ENCODE assay signal across 20 mouse cellular contexts in the genomic region with DNA sequence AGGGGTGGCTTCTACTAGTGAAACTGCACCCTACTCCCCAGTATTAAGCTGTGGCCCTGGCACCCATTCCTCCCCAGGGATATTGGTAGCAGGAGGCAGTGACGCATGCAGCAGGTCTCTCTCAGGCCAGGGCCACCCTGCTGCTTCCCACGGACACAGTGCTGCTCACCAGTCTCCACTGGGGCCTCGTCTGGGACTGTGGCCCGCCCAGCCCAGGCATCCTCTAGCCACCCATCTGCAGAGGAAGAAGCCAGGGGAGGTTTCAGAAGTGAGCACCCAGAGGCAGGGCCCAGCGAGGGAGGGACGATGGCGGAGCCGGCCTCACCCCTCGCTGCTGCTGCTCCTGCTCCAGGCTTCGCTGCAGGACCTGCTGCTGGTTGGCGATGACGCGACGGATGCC. TPM values are rescaled to one million over a fixed set of nuclear protein-coding genes. Genes with fewer than 3 reads are reported as not detected.
A peak's percentile ranks its signal among the peaks of the same experiment; 100 is the strongest.
DNase-seq lines count a peak whose midpoint lies in the region; ATAC-seq and TF ChIP-seq lines count a peak whose summit lies in the region.
"Had no signal": no experiment of that assay in that cellular context is flagged by ENCODE, and none has a peak within 500 bp of the region (broad histone marks: within the 10 kb centered on the region; RNA-seq: fewer than 3 reads in every experiment).

No protein-coding gene starts in this region.

- TF ChIP-seq POLR2A in cortical plate, adult 2 months (IDR thresholded peaks at IDR 0.05; ENCODE audit: extremely low read depth, insufficient read depth, low read length): 0 out of 2 replicates have a peak, but pooled peaks have one; percentile 2

- H3K27me3 ChIP-seq in forebrain, embryonic 10.5 days (ENCODE audit: poor library complexity, severe bottlenecking): no peaks in the 10 kb centered on the region
- H3K27me3 ChIP-seq in forebrain, embryonic 15.5 days: no peaks in the 10 kb centered on the region
- H3K27me3 ChIP-seq in hindbrain, embryonic 10.5 days (ENCODE audit: insufficient read depth, poor library complexity, severe bottlenecking): no peaks in the 10 kb centered on the region
- no peaks in the 10 kb centered on the region for H3K27me3 ChIP-seq in hindbrain, postnatal 0 days (ENCODE audit: insufficient read depth, low read length)
- H3K27me3 ChIP-seq in limb, embryonic 10.5 days (ENCODE audit: low read depth, poor library complexity, severe bottlenecking): no peaks in the 10 kb centered on the region
- H3K27me3 ChIP-seq: liver, embryonic 15.5 days; neural tube, embryonic 12.5 days had no signal

- no peak overlapping the region for H3K27ac ChIP-seq in forebrain, embryonic 10.5 days
- no peak overlapping the region for H3K27ac ChIP-seq in forebrain, embryonic 15.5 days (replicated peaks)
- H3K27ac ChIP-seq in hindbrain, embryonic 10.5 days: no peak overlapping the region
- no peak overlapping the region for H3K27ac ChIP-seq in hindbrain, postnatal 0 days
- no peak overlapping the region for H3K27ac ChIP-seq in cortical plate, adult 2 months (ENCODE audit: insufficient read depth, low read length)
- H3K27ac ChIP-seq in limb, embryonic 10.5 days: no peak overlapping the region
- H3K27ac ChIP-seq: hindbrain, embryonic 14.5 days; liver, embryonic 15.5 days; macrophage; neural tube, embryonic 12.5 days; stomach, postnatal 0 days had no signal

- WGBS in forebrain, embryonic 10.5 days: 93% methylated on average over 14 of the region's 14 CpGs
- 90% methylated on average over 14 of the region's 14 CpGs for WGBS in forebrain, embryonic 15.5 days
- WGBS in hindbrain, embryonic 10.5 days: 93% methylated on average over 14 of the region's 14 CpGs
- WGBS in hindbrain, postnatal 0 days: 91% methylated on average over 14 of the region's 14 CpGs
- 94% methylated on average over 14 of the region's 14 CpGs for WGBS in limb, embryonic 10.5 days

- ATAC-seq in forebrain, embryonic 15.5 days (replicated peaks): no peak
- ATAC-seq in hindbrain, postnatal 0 days: no peak

- peak overlapping the region; percentile 8; the same call in 1 of the 2 replicates for H3K4me3 ChIP-seq in forebrain, embryonic 10.5 days
- H3K4me3 ChIP-seq in forebrain, embryonic 15.5 days: no peak overlapping the region
- H3K4me3 ChIP-seq in hindbrain, embryonic 10.5 days: peak overlapping the region; percentile 20; the same call in 1 of the 2 replicates
- no peak overlapping the region for H3K4me3 ChIP-seq in hindbrain, postnatal 0 days (ENCODE audit: low read length)
- H3K4me3 ChIP-seq in cortical plate, adult 2 months (ENCODE audit: insufficient read depth, low read length): no peak overlapping the region
- H3K4me3 ChIP-seq in limb, embryonic 10.5 days: 0 out of 2 replicates have a peak overlapping the region, but pooled peaks have one; percentile 6
- H3K4me3 ChIP-seq: liver, embryonic 15.5 days; neural tube, embryonic 12.5 days had no signal

- H3K9me3 ChIP-seq in forebrain, embryonic 10.5 days: no peaks in the 10 kb centered on the region
- H3K9me3 ChIP-seq in forebrain, embryonic 15.5 days: no peaks in the 10 kb centered on the region
- H3K9me3 ChIP-seq in hindbrain, embryonic 10.5 days: no peaks in the 10 kb centered on the region
- no peaks in the 10 kb centered on the region for H3K9me3 ChIP-seq in hindbrain, postnatal 0 days (ENCODE audit: low read length)
- H3K9me3 ChIP-seq in limb, embryonic 10.5 days (replicated peaks): no peaks in the 10 kb centered on the region
- H3K9me3 ChIP-seq: liver, embryonic 15.5 days; neural tube, embryonic 12.5 days had no signal

- DNase-seq in forebrain, embryonic 10.5 days (ENCODE audit: extremely low spot score, low spot score): no peak
- no peak for DNase-seq in hindbrain, embryonic 10.5 days (ENCODE audit: low spot score)
- DNase-seq in hindbrain, postnatal 0 days (ENCODE audit: low spot score): no peak
- no peak for DNase-seq in limb, embryonic 10.5 days (ENCODE audit: low spot score)
- no peak for DNase-seq in kidney, adult 9 months
- DNase-seq: cerebellum, adult 11 months; cerebellum, postnatal 36 days; heart, postnatal 10 days; kidney, adult 2 months; kidney, postnatal 10 days; right cerebral cortex, postnatal 14 days; thymus, adult 2 months had no signal

- peaks cover 61% of the 10 kb centered on the region for H3K4me1 ChIP-seq in forebrain, embryonic 10.5 days
- peaks cover 56% of the 10 kb centered on the region for H3K4me1 ChIP-seq in forebrain, embryonic 15.5 days
- H3K4me1 ChIP-seq in hindbrain, embryonic 10.5 days (replicated peaks): peaks cover 63% of the 10 kb centered on the region
- peaks cover 27% of the 10 kb centered on the region for H3K4me1 ChIP-seq in hindbrain, postnatal 0 days (ENCODE audit: insufficient read depth, low read length)
- peaks cover 5% of the 10 kb centered on the region for H3K4me1 ChIP-seq in cortical plate, adult 2 months (ENCODE audit: control insufficient read depth, insufficient read depth, low read length)
- H3K4me1 ChIP-seq in limb, embryonic 10.5 days: peaks cover 45% of the 10 kb centered on the region

- peaks cover 91% of the 10 kb centered on the region for H3K36me3 ChIP-seq in forebrain, embryonic 10.5 days (replicated peaks)
- peaks cover 44% of the 10 kb centered on the region for H3K36me3 ChIP-seq in forebrain, embryonic 15.5 days
- H3K36me3 ChIP-seq in hindbrain, embryonic 10.5 days: peaks cover 90% of the 10 kb centered on the region
- H3K36me3 ChIP-seq in hindbrain, postnatal 0 days (ENCODE audit: insufficient read depth, low read length): peaks cover 27% of the 10 kb centered on the region
- H3K36me3 ChIP-seq in limb, embryonic 10.5 days: peaks cover 91% of the 10 kb centered on the region

- no peak for TF ChIP-seq CTCF in hindbrain, postnatal 0 days (IDR thresholded peaks at IDR 0.05; ENCODE audit: low read depth)
- no peak for TF ChIP-seq CTCF in cortical plate, adult 2 months (IDR thresholded peaks at IDR 0.05; ENCODE audit: extremely low read depth, insufficient read depth, low read length)

- no peak overlapping the region for H3K9ac ChIP-seq in forebrain, embryonic 15.5 days (replicated peaks)
- H3K9ac ChIP-seq in hindbrain, postnatal 0 days (replicated peaks; ENCODE audit: low read length): no peak overlapping the region
- H3K9ac ChIP-seq: hindbrain, embryonic 14.5 days; liver, embryonic 15.5 days; neural tube, embryonic 12.5 days had no signal

- no peak overlapping the region for H3K4me2 ChIP-seq in forebrain, embryonic 15.5 days (replicated peaks)
- H3K4me2 ChIP-seq in hindbrain, postnatal 0 days (ENCODE audit: low read depth, low read length): no peak overlapping the region
- H3K4me2 ChIP-seq: heart, embryonic 11.5 days; hindbrain, embryonic 14.5 days; liver, embryonic 15.5 days; neural tube, embryonic 12.5 days had no signal

RNA-seq across cellular contexts. Expression of gene Pnkp, which starts 6.3 kb away (rescaled TPM):
- polyA plus RNA-seq in forebrain, embryonic 10.5 days (2016; fragmentation: Nextera tagmentation; extraction: Ambion mirVana): 37.8 and 39.8 TPM in 2 replicates
- polyA plus RNA-seq in forebrain, embryonic 15.5 days (2015; fragmentation: Nextera tagmentation; extraction: Ambion mirVana): 32.1 and 35.3 TPM in 2 replicates
- 36.3 and 40.2 TPM in 2 replicates for polyA plus RNA-seq in hindbrain, embryonic 10.5 days (2016; fragmentation: Nextera tagmentation; extraction: Ambion mirVana)
- 22.9 and 47.1 TPM in 2 replicates for total RNA-seq in hindbrain, postnatal 0 days (2014; rRNA removed)
- 35.7 and 37.5 TPM in 2 replicates for polyA plus RNA-seq in hindbrain, postnatal 0 days (2015; fragmentation: Nextera tagmentation; extraction: Ambion mirVana)
- polyA plus RNA-seq in cortical plate, adult 2 months (2012; rRNA removed): 35.6 and 40.8 TPM in 2 replicates
- polyA plus RNA-seq in limb, embryonic 10.5 days (2016; fragmentation: Nextera tagmentation; extraction: Ambion mirVana): 37.5 and 43.1 TPM in 2 replicates

RNA-seq across cellular contexts. Expression of gene Ptov1, which starts 6.4 kb away (rescaled TPM):
- 415 and 438 TPM in 2 replicates for polyA plus RNA-seq in forebrain, embryonic 10.5 days (2016; fragmentation: Nextera tagmentation; extraction: Ambion mirVana)
- 583 and 618 TPM in 2 replicates for polyA plus RNA-seq in forebrain, embryonic 15.5 days (2015; fragmentation: Nextera tagmentation; extraction: Ambion mirVana)
- 478 and 579 TPM in 2 replicates for polyA plus RNA-seq in hindbrain, embryonic 10.5 days (2016; fragmentation: Nextera tagmentation; extraction: Ambion mirVana)
- 524 and 597 TPM in 2 replicates for total RNA-seq in hindbrain, postnatal 0 days (2014; rRNA removed)
- 416 and 438 TPM in 2 replicates for polyA plus RNA-seq in hindbrain, postnatal 0 days (2015; fragmentation: Nextera tagmentation; extraction: Ambion mirVana)
- polyA plus RNA-seq in cortical plate, adult 2 months (2012; rRNA removed): 359 and 377 TPM in 2 replicates
- polyA plus RNA-seq in limb, embryonic 10.5 days (2016; fragmentation: Nextera tagmentation; extraction: Ambion mirVana): 434 and 504 TPM in 2 replicates

RNA-seq across cellular contexts. Expression of gene Tbc1d17, which starts 14.3 kb away (rescaled TPM):
- 72.8 and 73.6 TPM in 2 replicates for polyA plus RNA-seq in forebrain, embryonic 10.5 days (2016; fragmentation: Nextera tagmentation; extraction: Ambion mirVana)
- polyA plus RNA-seq in forebrain, embryonic 15.5 days (2015; fragmentation: Nextera tagmentation; extraction: Ambion mirVana): 119 and 120 TPM in 2 replicates
- 77.1 and 91.1 TPM in 2 replicates for polyA plus RNA-seq in hindbrain, embryonic 10.5 days (2016; fragmentation: Nextera tagmentation; extraction: Ambion mirVana)
- 53.7 and 98.5 TPM in 2 replicates for total RNA-seq in hindbrain, postnatal 0 days (2014; rRNA removed)
- 103 and 106 TPM in 2 replicates for polyA plus RNA-seq in hindbrain, postnatal 0 days (2015; fragmentation: Nextera tagmentation; extraction: Ambion mirVana)
- polyA plus RNA-seq in cortical plate, adult 2 months (2012; rRNA removed): 95.0 and 99.8 TPM in 2 replicates
- polyA plus RNA-seq in limb, embryonic 10.5 days (2016; fragmentation: Nextera tagmentation; extraction: Ambion mirVana): 71.4 and 75.2 TPM in 2 replicates

RNA-seq across cellular contexts. Expression of gene Akt1s1, which starts 14.4 kb away (rescaled TPM):
- polyA plus RNA-seq in forebrain, embryonic 10.5 days (2016; fragmentation: Nextera tagmentation; extraction: Ambion mirVana): 84.3 and 84.6 TPM in 2 replicates
- polyA plus RNA-seq in forebrain, embryonic 15.5 days (2015; fragmentation: Nextera tagmentation; extraction: Ambion mirVana): 118 and 120 TPM in 2 replicates
- polyA plus RNA-seq in hindbrain, embryonic 10.5 days (2016; fragmentation: Nextera tagmentation; extraction: Ambion mirVana): 81.7 and 93.3 TPM in 2 replicates
- 136 and 156 TPM in 2 replicates for total RNA-seq in hindbrain, postnatal 0 days (2014; rRNA removed)
- 94.3 and 95.4 TPM in 2 replicates for polyA plus RNA-seq in hindbrain, postnatal 0 days (2015; fragmentation: Nextera tagmentation; extraction: Ambion mirVana)
- polyA plus RNA-seq in cortical plate, adult 2 months (2012; rRNA removed): 97.5 and 101 TPM in 2 replicates
- polyA plus RNA-seq in limb, embryonic 10.5 days (2016; fragmentation: Nextera tagmentation; extraction: Ambion mirVana): 96.4 and 99.6 TPM in 2 replicates

RNA-seq across cellular contexts. Expression of gene Med25, which starts 29.3 kb away (rescaled TPM):
- polyA plus RNA-seq in forebrain, embryonic 10.5 days (2016; fragmentation: Nextera tagmentation; extraction: Ambion mirVana): 175 and 185 TPM in 2 replicates
- polyA plus RNA-seq in forebrain, embryonic 15.5 days (2015; fragmentation: Nextera tagmentation; extraction: Ambion mirVana): 164 and 166 TPM in 2 replicates
- 187 and 223 TPM in 2 replicates for polyA plus RNA-seq in hindbrain, embryonic 10.5 days (2016; fragmentation: Nextera tagmentation; extraction: Ambion mirVana)
- total RNA-seq in hindbrain, postnatal 0 days (2014; rRNA removed): 193 and 194 TPM in 2 replicates
- polyA plus RNA-seq in hindbrain, postnatal 0 days (2015; fragmentation: Nextera tagmentation; extraction: Ambion mirVana): 121 and 123 TPM in 2 replicates
- polyA plus RNA-seq in cortical plate, adult 2 months (2012; rRNA removed): 121 and 129 TPM in 2 replicates
- polyA plus RNA-seq in limb, embryonic 10.5 days (2016; fragmentation: Nextera tagmentation; extraction: Ambion mirVana): 140 and 145 TPM in 2 replicates

Comparison
In these comparisons a context has a peak if more than half of its experiments do, and no peak if none do; other contexts are left out.
1. H3K4me3 ChIP-seq: peak in forebrain, embryonic 10.5 days (single experiment), hindbrain, embryonic 10.5 days (single experiment) and limb, embryonic 10.5 days (single experiment); none in forebrain, embryonic 15.5 days (single experiment), hindbrain, postnatal 0 days (single experiment) and cortical plate, adult 2 months (single experiment).